Mouse (Mus musculus) C2C12 (cell line): Measurements from ENCODE around the gene Pygo2. TPM values are rescaled to one million over a fixed set of nuclear protein-coding genes. Genes with fewer than 3 reads are reported as not detected.
A peak's percentile ranks its signal among the peaks of the same experiment; 100 is the strongest.

ENCODE experiments used
- H3K27me3 ChIP-seq: one replicate; pipeline ENCODE4 v1.6.1; 2011; ENCODE audit not compliant: control insufficient read depth, insufficient read depth, insufficient read length
- H3K36me3 ChIP-seq: one replicate; pipeline ENCODE4 v1.6.1; 2011; ENCODE audit not compliant: control insufficient read depth, insufficient read depth
- H3K4me3 ChIP-seq: one replicate; pipeline ENCODE4 v1.5.1; 2011; ENCODE audit warnings: mild to moderate bottlenecking, control low read depth; ENCODE audit not compliant: poor library complexity, insufficient read depth, severe bottlenecking
- H3K79me2 ChIP-seq: one replicate; pipeline ENCODE4 v1.6.1; 2011; ENCODE audit not compliant: control insufficient read depth, insufficient read depth
- H3K79me3 ChIP-seq: one replicate; pipeline ENCODE4 v1.6.1; 2011; ENCODE audit warnings: low read depth, control low read depth
- H3ac ChIP-seq: one replicate; pipeline ENCODE3; 2011; ENCODE audit warnings: low read depth; ENCODE audit not compliant: control insufficient read depth, insufficient read length
- CEBPB ChIP-seq: IDR thresholded peaks from one replicate; pipeline ENCODE4 v1.6.1; 2011; ENCODE audit warnings: low read depth, mild to moderate bottlenecking, control low read depth, moderate library complexity
- CTCF ChIP-seq: IDR thresholded peaks from one replicate; pipeline ENCODE4 v1.5.1; 2011; ENCODE audit not compliant: control insufficient read depth, insufficient read depth, insufficient read length
- FOSL1 ChIP-seq: IDR thresholded peaks from one replicate; pipeline ENCODE4 v1.8.0; 2011; ENCODE audit warnings: mild to moderate bottlenecking, low read length; ENCODE audit not compliant: poor library complexity, insufficient read depth, severe bottlenecking
- MAX ChIP-seq: IDR thresholded peaks from one replicate; pipeline ENCODE4 v1.6.1; 2011; ENCODE audit warnings: mild to moderate bottlenecking, control low read depth
- MYOD1 ChIP-seq: IDR thresholded peaks from one replicate; pipeline ENCODE4 v1.6.1; 2011; ENCODE audit warnings: low read depth; ENCODE audit not compliant: control insufficient read depth, insufficient read length
- MYOG ChIP-seq: IDR thresholded peaks from one replicate; pipeline ENCODE4 v1.6.1; 2011; ENCODE audit not compliant: control insufficient read depth, insufficient read length; ENCODE audit errors: extremely low read depth
- USF1 ChIP-seq: IDR thresholded peaks from one replicate; pipeline ENCODE4 v1.6.1; 2011; ENCODE audit warnings: low read depth, mild to moderate bottlenecking, control low read depth, moderate library complexity
- polyA plus RNA-seq: library from polyadenylated mRNA; unstranded; fragments of >200 nt; fragmentation: generic; extraction: Trizol; gene quantifications from one replicate; pipeline ENCODE4 v1.2.1, GENCODE M21; 2012; ENCODE audit warnings: missing spikeins

Gene Pygo2
- polyA plus RNA-seq, 1 experiment, result 53.1 TPM

- TF ChIP-seq CEBPB, result no peak
- no peak for TF ChIP-seq FOSL1
- TF ChIP-seq MYOD1, result peak; percentile 98
- TF ChIP-seq MAX, result no peak
- TF ChIP-seq USF1, result peak; percentile 94
- no peak for TF ChIP-seq CTCF
- no peak for TF ChIP-seq MYOG
- Histone ChIP-seq H3K79me3 (peaks cover 24% of the 10 kb centered on the region), H3K79me2 (peaks cover 36% of the 10 kb centered on the region), H3ac (peak within 1 kb of the TSS; percentile 69), H3K27me3 (no peaks in the 10 kb centered on the region), H3K36me3 (peaks cover 23% of the 10 kb centered on the region), H3K4me3 (peak within 1 kb of the TSS; percentile 28)
Observed at GRCm38 (mm10) chr3:89436176-89437113, 6.4 kb downstream of the Pygo2 start, which contains the start of gene Pbxip1. Gene Pbxip1 (plus strand): TSS chr3:89436706.

- Histone ChIP-seq H3K79me3 (peaks cover 16% of the 10 kb centered on the region), H3K4me3 (peak overlapping the region; percentile 28), H3K36me3 (peaks cover 20% of the 10 kb centered on the region), H3K27me3 (no peaks in the 10 kb centered on the region), H3K79me2 (peaks cover 28% of the 10 kb centered on the region), H3ac (peak overlapping the region; percentile 49)
- TF ChIP-seq CTCF, result no peak
- no peak for TF ChIP-seq MAX
- no peak for TF ChIP-seq MYOD1
- no peak for TF ChIP-seq FOSL1
- no peak for TF ChIP-seq CEBPB
- no peak for TF ChIP-seq USF1
- no peak for TF ChIP-seq MYOG
Observed at GRCm38 (mm10) chr3:89437269-89437668, 7.3 kb downstream of the Pygo2 start.

- peaks cover 1% of the 10 kb centered on the region for H3K79me3 ChIP-seq
- H3ac ChIP-seq, result no peak overlapping the region
- no peaks in the 10 kb centered on the region for H3K36me3 ChIP-seq
- H3K79me2 ChIP-seq, result no peaks in the 10 kb centered on the region
- no peaks in the 10 kb centered on the region for H3K27me3 ChIP-seq
- no peak overlapping the region for H3K4me3 ChIP-seq
- TF ChIP-seq USF1, result no peak
- TF ChIP-seq FOSL1, result no peak
Observed at GRCm38 (mm10) chr3:89440691-89441090, 10.7 kb downstream of the Pygo2 start.

- no peaks in the 10 kb centered on the region for H3K79me3 ChIP-seq
- H3K4me3 ChIP-seq, result no peak overlapping the region
- no peak overlapping the region for H3ac ChIP-seq
- no peaks in the 10 kb centered on the region for H3K36me3 ChIP-seq
- H3K27me3 ChIP-seq, result no peaks in the 10 kb centered on the region
- no peaks in the 10 kb centered on the region for H3K79me2 ChIP-seq
- no peak for TF ChIP-seq MAX
- no peak for TF ChIP-seq USF1
- no peak for TF ChIP-seq MYOG
- no peak for TF ChIP-seq CTCF
- TF ChIP-seq CEBPB, result no peak
- no peak for TF ChIP-seq MYOD1
- TF ChIP-seq FOSL1, result no peak
Observed at GRCm38 (mm10) chr3:89448720-89449537, 18.9 kb downstream of the Pygo2 start.

- TF ChIP-seq FOSL1 (no peak), CTCF (peak; percentile 71)
- Histone ChIP-seq H3K4me3 (no peak overlapping the region), H3K79me3 (no peaks in the 10 kb centered on the region), H3K27me3 (no peaks in the 10 kb centered on the region), H3ac (no peak overlapping the region), H3K36me3 (no peaks in the 10 kb centered on the region), H3K79me2 (no peaks in the 10 kb centered on the region)
Observed at GRCm38 (mm10) chr3:89449541-89449940, 19.5 kb downstream of the Pygo2 start.

- Histone ChIP-seq H3K4me3 (no peak overlapping the region), H3K79me2 (no peaks in the 10 kb centered on the region), H3K79me3 (no peaks in the 10 kb centered on the region), H3K36me3 (no peaks in the 10 kb centered on the region), H3K27me3 (no peaks in the 10 kb centered on the region), H3ac (no peak overlapping the region)
- no peak for TF ChIP-seq MYOG
- TF ChIP-seq FOSL1, result no peak
- TF ChIP-seq USF1, result no peak
- no peak for TF ChIP-seq CEBPB
- TF ChIP-seq CTCF, result no peak
- TF ChIP-seq MAX, result no peak
- TF ChIP-seq MYOD1, result no peak
Observed at GRCm38 (mm10) chr3:89451916-89452315, 21.9 kb downstream of the Pygo2 start.
